Mouse (Mus musculus) limb, embryonic 10.5 days (tissue): ENCODE measurements around the gene Mdga1. TPM values are rescaled to one million over a fixed set of nuclear protein-coding genes. Genes with fewer than 3 reads are reported as not detected.

Experiments used
- DNase-seq: peaks from one replicate; pipeline ENCODE4 v3.0.0-alpha.2; 2017; ENCODE audit warnings: low spot score
- H3K27ac ChIP-seq: fragments of 300-500 bp; sonication (generic); 2 replicates; pipeline ENCODE4 v1.5.1; 2016; ENCODE audit warnings: mild to moderate bottlenecking
- H3K27me3 ChIP-seq: fragments of 300-500 bp; sonication (generic); 2 replicates; pipeline ENCODE4 v1.6.1; 2016; ENCODE audit warnings: low read depth, mild to moderate bottlenecking; ENCODE audit not compliant: poor library complexity, severe bottlenecking
- H3K36me3 ChIP-seq: fragments of 300-500 bp; sonication (generic); 2 replicates; pipeline ENCODE4 v1.6.1; 2016; ENCODE audit warnings: mild to moderate bottlenecking, moderate library complexity
- H3K4me1 ChIP-seq: fragments of 300-500 bp; sonication (generic); 2 replicates; pipeline ENCODE4 v1.6.1; 2016
- H3K4me3 ChIP-seq: fragments of 300-500 bp; sonication (generic); 2 replicates; pipeline ENCODE4 v1.5.1; 2016; ENCODE audit warnings: mild to moderate bottlenecking, moderate library complexity
- H3K9me3 ChIP-seq: fragments of 300-500 bp; sonication (generic); replicated peaks from 2 replicates; pipeline ENCODE4 v1.6.1; 2016; ENCODE audit warnings: mild to moderate bottlenecking
- WGBS: fragments of 180-500 bp; shearing (Covaris S2); methylation state at CpG from one replicate; pipeline ENCODE4 v1.1.7; 2016; 5-methylcytosine and 5-hydroxymethylcytosine counted together
- polyA plus RNA-seq: library from polyadenylated mRNA; unstranded; fragments of >200 nt; fragmentation: Nextera tagmentation; extraction: Ambion mirVana; gene quantifications from 2 replicates; pipeline ENCODE4 v1.2.1, GENCODE M21; 2016

The Mdga1 gene
- polyA plus RNA-seq, 1 experiment from 2014 or later = 4.0 TPM

- DNase-seq = peak; percentile 77
These were observed 83.1 kb downstream of the Mdga1 start for GRCm38 (mm10) chr17:29886655-29887251.

GRCm38 (mm10) chr17:29886061-29886460 is 83.8 kb downstream of the Mdga1 start:
- DNase-seq = no peak
- H3K27ac ChIP-seq = peak overlapping the region; percentile 87; the same call in 1 of the 2 replicates
- H3K4me1 ChIP-seq = peaks cover 65% of the 10 kb centered on the region
- H3K4me3 ChIP-seq = peak overlapping the region; percentile 76
- peaks cover 74% of the 10 kb centered on the region for H3K27me3 ChIP-seq
- H3K36me3 ChIP-seq = no peaks in the 10 kb centered on the region
- WGBS = 7% methylated on average over 4 of the region's 4 CpGs
- no peaks in the 10 kb centered on the region for H3K9me3 ChIP-seq

More at GRCm38 (mm10) chr17:29886655-29887251, 83.1 kb downstream of the Mdga1 start:
- Histone ChIP-seq H3K27me3 (peaks cover 81% of the 10 kb centered on the region), H3K9me3 (no peaks in the 10 kb centered on the region), H3K27ac (peak overlapping the region; percentile 87), H3K4me3 (peak overlapping the region; percentile 76), H3K36me3 (no peaks in the 10 kb centered on the region), H3K4me1 (peaks cover 70% of the 10 kb centered on the region)
- WGBS = under 1% methylated on average over 39 of the region's 39 CpGs

GRCm38 (mm10) chr17:29884596-29884995 is 85.3 kb downstream of the Mdga1 start:
- no peak for DNase-seq
- 0 out of 2 replicates have a peak overlapping the region, but pooled peaks have one; percentile 13 for H3K4me3 ChIP-seq
- H3K9me3 ChIP-seq = no peaks in the 10 kb centered on the region
- H3K27ac ChIP-seq = no peak overlapping the region
- WGBS = 50% methylated on average over 6 of the region's 6 CpGs
- H3K4me1 ChIP-seq = peaks cover 61% of the 10 kb centered on the region
- no peaks in the 10 kb centered on the region for H3K36me3 ChIP-seq
- H3K27me3 ChIP-seq = peaks cover 59% of the 10 kb centered on the region

- Histone ChIP-seq H3K4me3 (no peak overlapping the region), H3K9me3 (no peaks in the 10 kb centered on the region), H3K4me1 (peaks cover 49% of the 10 kb centered on the region), H3K27ac (no peak overlapping the region), H3K27me3 (peaks cover 47% of the 10 kb centered on the region), H3K36me3 (0 out of 2 replicates have a peak, but pooled peaks cover 5% of the 10 kb centered on the region)
- WGBS = 47% methylated on average over 9 of the region's 9 CpGs
- no peak for DNase-seq
These were observed 86.5 kb downstream of the Mdga1 start for GRCm38 (mm10) chr17:29883351-29883750.

- 0% methylated on average over 5 of the region's 5 CpGs for WGBS
- no peaks in the 10 kb centered on the region for H3K9me3 ChIP-seq
- no peak overlapping the region for H3K4me3 ChIP-seq
- no peak overlapping the region for H3K27ac ChIP-seq
- H3K36me3 ChIP-seq = 0 out of 2 replicates have a peak, but pooled peaks cover 5% of the 10 kb centered on the region
- peaks cover 47% of the 10 kb centered on the region for H3K27me3 ChIP-seq
- H3K4me1 ChIP-seq = peaks cover 44% of the 10 kb centered on the region
- DNase-seq = peak; percentile 90
These were observed 87.0 kb downstream of the Mdga1 start for GRCm38 (mm10) chr17:29882885-29883284.

GRCm38 (mm10) chr17:29880251-29880650 is 89.6 kb downstream of the Mdga1 start:
- Histone ChIP-seq H3K9me3 (no peaks in the 10 kb centered on the region), H3K27me3 (peaks cover 28% of the 10 kb centered on the region), H3K4me3 (no peak overlapping the region), H3K27ac (no peak overlapping the region), H3K36me3 (0 out of 2 replicates have a peak, but pooled peaks cover 5% of the 10 kb centered on the region), H3K4me1 (peaks cover 18% of the 10 kb centered on the region)
- DNase-seq = no peak
- 66% methylated on average over 10 of the region's 10 CpGs for WGBS

- Histone ChIP-seq H3K27me3 (peaks cover 27% of the 10 kb centered on the region), H3K4me1 (peaks cover 16% of the 10 kb centered on the region), H3K36me3 (0 out of 2 replicates have a peak, but pooled peaks cover 5% of the 10 kb centered on the region), H3K9me3 (no peaks in the 10 kb centered on the region), H3K27ac (no peak overlapping the region), H3K4me3 (no peak overlapping the region)
- DNase-seq = no peak
- 90% methylated on average over 10 of the region's 10 CpGs for WGBS
These were observed 90.9 kb downstream of the Mdga1 start for GRCm38 (mm10) chr17:29878990-29879389.

GRCm38 (mm10) chr17:29874082-29874679 is 95.7 kb downstream of the Mdga1 start:
- 13% methylated on average over 27 of the region's 27 CpGs for WGBS
- Histone ChIP-seq H3K27ac (peak overlapping the region; percentile 27; the same call in 1 of the 2 replicates), H3K27me3 (peaks cover 39% of the 10 kb centered on the region), H3K4me3 (peak overlapping the region; percentile 3; the same call in 1 of the 2 replicates), H3K36me3 (0 out of 2 replicates have a peak, but pooled peaks cover 6% of the 10 kb centered on the region), H3K4me1 (peaks cover 19% of the 10 kb centered on the region), H3K9me3 (peaks cover 2% of the 10 kb centered on the region; the same call in 1 of the 2 replicates)
- no peak for DNase-seq

- 0 out of 2 replicates have a peak, but pooled peaks cover 2% of the 10 kb centered on the region for H3K36me3 ChIP-seq
- H3K27me3 ChIP-seq = peaks cover 39% of the 10 kb centered on the region
- 0 out of 2 replicates have a peak overlapping the region, but pooled peaks have one; percentile 27 for H3K27ac ChIP-seq
- no peak for DNase-seq
- WGBS = 70% methylated on average over 7 of the region's 7 CpGs
- peaks cover 2% of the 10 kb centered on the region; the same call in 1 of the 2 replicates for H3K9me3 ChIP-seq
- no peak overlapping the region for H3K4me3 ChIP-seq
- H3K4me1 ChIP-seq = peaks cover 19% of the 10 kb centered on the region
These were observed 96.3 kb downstream of the Mdga1 start for GRCm38 (mm10) chr17:29873580-29874015.

GRCm38 (mm10) chr17:29870316-29870715 is 99.6 kb downstream of the Mdga1 start:
- Histone ChIP-seq H3K27me3 (peaks cover 34% of the 10 kb centered on the region), H3K27ac (peak overlapping the region; percentile 17; the same call in 1 of the 2 replicates), H3K4me1 (peaks cover 24% of the 10 kb centered on the region), H3K36me3 (0 out of 2 replicates have a peak, but pooled peaks cover 2% of the 10 kb centered on the region), H3K4me3 (no peak overlapping the region), H3K9me3 (peaks cover 2% of the 10 kb centered on the region; the same call in 1 of the 2 replicates)
- DNase-seq = no peak
- 72% methylated on average over 12 of the region's 12 CpGs for WGBS

- Histone ChIP-seq H3K27me3 (no peaks in the 10 kb centered on the region), H3K36me3 (0 out of 2 replicates have a peak, but pooled peaks cover 1% of the 10 kb centered on the region), H3K9me3 (peaks cover 1% of the 10 kb centered on the region; the same call in 1 of the 2 replicates), H3K4me1 (peaks cover 5% of the 10 kb centered on the region), H3K4me3 (no peak overlapping the region), H3K27ac (no peak overlapping the region)
- no peak for DNase-seq
- WGBS = 71% methylated on average over 6 of the region's 6 CpGs
These were observed 104.0 kb downstream of the Mdga1 start for GRCm38 (mm10) chr17:29865914-29866313.

GRCm38 (mm10) chr17:29864440-29864839 is 105.4 kb downstream of the Mdga1 start:
- H3K36me3 ChIP-seq = no peaks in the 10 kb centered on the region
- H3K27me3 ChIP-seq = no peaks in the 10 kb centered on the region
- 62% methylated on average over 7 of the region's 7 CpGs for WGBS
- H3K27ac ChIP-seq = no peak overlapping the region
- DNase-seq = no peak
- no peak overlapping the region for H3K4me3 ChIP-seq
- H3K4me1 ChIP-seq = peaks cover 5% of the 10 kb centered on the region
- no peaks in the 10 kb centered on the region for H3K9me3 ChIP-seq

GRCm38 (mm10) chr17:29859788-29860283 is 110.1 kb downstream of the Mdga1 start:
- H3K27me3 ChIP-seq = 0 out of 2 replicates have a peak, but pooled peaks cover 4% of the 10 kb centered on the region
- H3K36me3 ChIP-seq = no peaks in the 10 kb centered on the region
- H3K9me3 ChIP-seq = no peaks in the 10 kb centered on the region
- no peak for DNase-seq
- 89% methylated on average over 13 of the region's 13 CpGs for WGBS
- peaks cover 13% of the 10 kb centered on the region for H3K4me1 ChIP-seq
- H3K27ac ChIP-seq = no peak overlapping the region
- no peak overlapping the region for H3K4me3 ChIP-seq
